Mouse (Mus musculus) T-helper 1 cell (primary cell): ENCODE results near the gene Tnf.

Experiments
- in situ Hi-C: fragments of 300-600 bp; cut with MboI, MseI; formaldehyde crosslinking; loops from one replicate; pipeline ENCODE4 v1.15.1; 2025; ENCODE audit warnings: high pct_unique_total_duplicates

The Tnf gene

DNA sequence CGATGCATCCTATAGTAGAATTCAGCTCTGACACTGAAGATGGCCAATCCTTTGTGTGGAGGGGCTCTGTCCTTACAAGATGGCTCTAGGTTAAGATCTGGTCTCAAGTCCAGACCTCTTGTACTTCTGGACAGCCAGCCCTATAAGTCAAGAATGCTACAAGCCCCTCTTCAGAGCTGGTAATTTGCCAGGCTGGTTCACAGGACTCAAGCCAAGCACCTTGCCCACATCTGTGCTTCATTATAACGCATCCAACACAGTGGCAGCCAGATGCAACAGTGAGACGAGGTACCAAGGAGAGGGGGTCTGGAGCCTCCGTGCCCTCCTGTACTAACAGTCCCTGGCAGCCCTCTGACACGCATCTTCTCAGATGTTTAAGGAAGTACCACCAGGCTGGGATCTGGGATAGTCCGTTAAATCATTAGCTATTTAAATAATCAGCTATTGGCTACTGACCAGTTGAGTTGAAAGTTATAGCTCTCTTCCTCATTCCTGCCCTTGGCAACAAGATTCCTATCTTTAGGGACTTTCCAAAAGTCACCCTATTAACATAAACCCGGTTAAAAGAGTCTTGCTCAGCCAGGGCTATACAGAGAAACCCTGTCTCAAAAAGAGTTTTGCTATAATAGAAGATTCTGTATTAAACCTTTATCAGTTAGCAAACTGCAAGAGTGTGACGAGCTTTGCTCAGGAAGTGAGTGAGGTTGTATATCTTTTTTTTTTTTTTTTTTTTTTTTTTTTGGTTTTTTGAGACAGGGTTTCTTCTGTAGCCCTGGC lies 27.4 kb downstream of the Tnf start:
- in situ Hi-C loops, result loop anchor here (5.0 kb wide), 1 partner anchor 58 kb away; the partner anchor contains the start of gene Atp6v1g2

DNA sequence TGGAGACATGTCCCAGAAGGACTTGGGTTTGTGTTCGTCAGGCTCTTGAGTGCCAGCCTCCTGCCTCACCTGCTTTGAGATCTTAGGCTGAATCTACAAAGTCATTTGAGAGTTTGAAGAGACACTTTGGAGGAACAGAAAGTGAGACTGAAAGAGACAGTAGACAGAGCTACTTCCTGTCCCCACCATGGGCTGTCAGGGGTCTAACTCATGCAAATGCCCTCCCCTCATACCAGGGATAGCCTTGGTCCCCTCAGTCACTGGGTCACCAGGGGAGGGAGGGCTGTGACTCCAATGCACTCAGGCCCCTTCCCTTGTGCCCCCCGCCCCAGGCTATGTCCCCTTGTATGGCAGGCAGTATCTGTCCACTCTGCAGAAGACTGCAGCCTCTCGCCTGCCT lies 28.5 kb downstream of the Tnf start:
- in situ Hi-C loops, result loop anchor here (5.0 kb wide), 1 partner anchor 59 kb away; the partner anchor contains the start of gene Atp6v1g2

DNA sequence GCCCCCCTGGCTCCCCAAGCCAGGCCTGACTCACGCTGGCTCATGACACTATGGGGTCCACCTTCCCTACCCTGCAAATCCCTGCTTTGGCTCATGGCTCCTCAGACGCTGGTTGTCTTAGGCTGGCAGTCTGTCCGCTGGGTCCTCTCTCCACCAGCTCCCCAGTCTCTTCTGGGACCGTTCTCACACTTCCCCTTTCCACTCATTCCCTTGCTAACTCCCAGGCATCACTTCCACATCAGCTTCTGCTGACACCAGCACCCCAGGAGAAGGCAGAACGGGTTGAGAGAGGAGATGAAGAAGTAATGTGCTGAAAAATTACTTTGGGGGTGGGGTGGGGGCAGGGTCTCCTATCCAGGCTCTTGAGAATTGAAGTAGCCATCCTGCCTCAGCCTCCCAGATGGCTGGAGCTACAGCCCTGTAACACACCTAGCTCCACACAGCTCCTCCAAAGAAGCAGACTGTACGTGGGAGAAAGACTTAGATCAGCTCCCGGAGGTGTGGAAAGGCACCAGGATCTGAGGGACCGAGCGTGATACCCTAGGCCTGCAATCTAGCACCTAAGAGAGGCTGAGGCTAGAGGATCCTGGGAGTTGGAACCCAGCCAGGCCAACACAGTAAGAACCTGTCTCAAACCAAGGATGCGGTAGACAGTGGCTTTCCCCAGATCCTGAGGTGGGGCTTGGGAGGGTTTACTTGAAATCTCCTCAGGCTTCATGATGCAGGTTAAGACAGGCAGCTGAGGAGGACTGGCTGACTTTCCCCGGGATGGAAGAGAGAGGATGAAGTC lies 29.2 kb downstream of the Tnf start:
- in situ Hi-C loops, result loop anchor here (5.0 kb wide), 1 partner anchor 60 kb away; the partner anchor contains the start of gene Atp6v1g2

DNA sequence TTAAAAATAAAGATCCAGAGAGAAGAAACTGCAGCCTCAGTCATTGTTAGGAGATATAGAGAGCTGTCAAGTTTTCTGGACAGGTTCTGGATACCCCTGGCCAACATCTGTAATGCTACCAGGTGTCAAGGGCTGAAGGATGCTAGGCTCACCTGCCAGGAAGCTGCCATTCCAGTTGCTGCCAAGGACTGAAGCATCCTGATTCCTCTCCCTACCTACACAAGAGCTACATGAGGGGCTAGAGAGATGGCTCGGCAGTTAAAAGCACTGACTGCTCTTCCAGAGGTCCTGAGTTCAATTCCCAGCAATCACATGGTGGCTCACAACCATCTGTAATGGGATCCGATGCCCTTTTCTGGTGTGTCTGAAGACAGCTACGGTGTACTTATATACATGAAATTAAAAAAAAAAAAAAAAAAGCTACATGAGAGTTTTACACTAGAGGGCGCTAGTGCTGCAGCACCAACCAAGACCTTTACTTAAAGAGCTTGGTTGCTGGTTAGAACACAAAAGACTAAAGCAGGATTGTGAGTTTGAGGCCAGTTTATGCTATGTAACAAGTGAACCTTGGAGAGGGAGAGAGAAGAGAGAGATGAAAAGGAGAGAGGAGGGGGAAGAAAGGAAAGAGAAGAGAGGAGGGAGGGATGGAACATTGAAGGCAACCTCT lies 33.1 kb downstream of the Tnf start:
- in situ Hi-C loops, result no loop called here

DNA sequence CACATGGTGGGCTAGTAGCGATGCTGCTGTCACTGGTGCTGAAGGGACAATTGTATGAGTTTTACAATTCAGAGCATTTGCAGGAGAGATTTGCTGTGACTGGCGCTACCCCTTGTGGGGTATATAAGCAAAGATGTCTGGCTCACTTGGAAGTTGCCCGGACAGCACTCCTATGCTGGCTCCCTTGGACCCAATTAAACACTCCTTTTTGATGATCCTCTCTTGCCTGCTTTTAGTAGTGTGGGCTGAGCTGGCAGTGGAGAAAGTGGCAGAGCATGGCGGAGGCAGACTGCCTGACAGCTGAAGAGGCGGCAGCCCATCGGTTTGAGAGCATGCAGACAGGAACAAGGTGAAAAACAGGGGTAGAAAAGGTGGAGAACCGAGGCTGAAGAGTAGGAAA lies 34.0 kb downstream of the Tnf start:
- in situ Hi-C loops, result no loop called here

DNA sequence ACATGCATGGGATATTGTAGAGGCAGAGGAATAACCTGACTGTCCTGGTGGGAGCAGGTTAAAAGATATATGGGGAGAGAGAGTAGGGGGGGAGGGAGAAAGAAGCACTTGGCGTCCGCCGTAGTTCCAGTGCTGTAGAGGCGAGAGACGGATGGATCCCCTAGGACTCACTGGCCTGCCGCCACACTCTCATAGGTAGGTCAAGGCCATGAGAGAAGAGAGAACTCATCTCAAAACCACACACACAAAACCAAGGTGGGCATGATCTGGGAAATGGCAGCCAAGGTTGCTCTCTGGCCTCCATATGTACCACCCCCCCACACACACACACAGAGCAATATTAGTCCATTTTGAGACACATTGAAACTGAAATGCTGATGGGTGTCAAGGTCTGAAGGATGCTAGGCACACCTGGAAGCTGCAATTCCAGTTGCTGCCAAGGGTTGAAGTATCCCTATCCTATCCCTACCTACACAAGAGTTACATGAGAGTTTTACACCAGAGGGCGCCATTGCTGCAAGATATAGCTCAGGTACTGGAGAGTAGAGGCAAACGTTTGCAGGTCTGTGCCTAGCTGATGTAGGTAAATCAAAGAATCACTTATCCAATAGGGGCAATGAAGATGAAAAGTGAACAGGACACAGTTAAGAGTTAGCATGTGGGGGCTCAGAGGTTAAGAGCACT lies 35.3 kb downstream of the Tnf start:
- in situ Hi-C loops, result no loop called here

DNA sequence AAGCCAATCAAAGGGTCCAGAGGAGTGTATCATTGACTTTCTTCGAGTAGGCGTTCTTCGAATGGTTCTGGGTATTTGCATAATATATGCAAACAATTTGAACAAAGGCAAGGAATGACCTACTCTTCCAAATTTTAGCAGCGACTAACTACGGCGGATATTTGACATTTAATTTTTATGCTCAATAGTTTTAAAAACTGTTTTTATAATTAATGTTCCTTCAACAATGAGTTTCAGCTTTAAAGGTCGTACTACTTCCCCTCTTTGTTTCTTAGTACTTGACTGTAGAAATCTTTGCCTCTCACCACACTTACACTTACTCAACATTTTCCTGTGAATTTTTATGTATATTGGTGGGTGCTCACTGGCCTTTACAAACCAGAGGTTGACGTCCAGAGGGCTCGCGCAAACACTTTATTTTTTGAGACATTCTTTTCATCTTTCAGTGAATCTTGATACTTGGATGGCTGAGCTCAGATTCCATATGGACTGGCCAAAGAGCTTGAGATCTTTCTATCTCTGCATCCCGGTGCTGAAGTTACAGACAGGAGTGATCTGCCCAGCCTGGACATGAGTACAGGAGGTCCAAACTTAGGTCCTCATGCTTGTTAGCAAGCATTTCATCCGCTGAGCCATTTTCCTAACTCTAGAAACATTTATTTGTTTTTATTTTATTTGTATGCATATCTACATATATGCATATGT lies 36.2 kb downstream of the Tnf start:
- in situ Hi-C loops, result no loop called here

DNA sequence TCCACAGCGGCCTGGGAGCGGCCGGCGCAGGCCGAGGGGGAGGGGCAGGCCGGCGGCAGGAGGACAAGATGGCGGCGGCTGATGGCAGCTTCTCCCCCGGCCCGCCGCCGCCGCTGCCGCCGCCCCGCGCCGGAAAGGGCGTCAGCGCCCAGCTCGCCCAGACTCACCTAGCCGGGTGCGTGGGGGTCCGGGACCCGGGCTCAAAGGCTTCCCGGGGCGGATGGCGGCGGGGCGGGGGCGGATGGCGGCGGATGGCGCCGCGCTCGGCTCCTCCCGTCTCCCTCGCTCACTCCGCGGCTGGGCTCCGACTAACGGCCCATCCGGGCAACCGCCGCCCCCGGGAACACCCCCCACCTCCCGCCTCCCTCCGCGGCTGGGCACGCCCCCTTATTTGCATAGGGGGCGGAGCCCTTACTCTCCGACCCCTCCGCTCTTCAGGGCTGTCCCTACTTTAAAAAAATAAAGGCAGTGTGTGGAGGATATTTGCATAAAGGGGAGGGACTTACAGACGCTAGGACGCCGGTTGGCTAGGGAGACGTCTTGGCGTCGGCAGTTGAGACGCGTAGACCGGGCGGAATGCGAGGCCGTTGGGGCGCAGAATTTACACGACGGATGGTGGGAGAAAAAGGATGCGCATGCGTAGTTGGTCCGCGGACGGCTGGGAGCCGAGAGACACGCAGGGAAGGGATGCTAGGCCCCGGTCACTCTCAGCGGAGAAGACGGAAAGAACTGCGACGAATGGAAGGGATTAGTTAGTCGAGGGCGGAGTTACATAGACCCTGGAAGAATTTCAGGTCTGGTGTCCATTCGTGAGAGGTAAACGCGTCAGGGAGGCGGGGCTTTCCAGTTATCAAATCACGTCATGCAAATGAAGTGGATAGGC lies 37.0 kb downstream of the Tnf start, which contains the start of gene Prrc2a:
Gene Prrc2a (minus strand): TSS at position 330 of the 883 bp plus-strand sequence.
- in situ Hi-C loops, result no loop called here

DNA sequence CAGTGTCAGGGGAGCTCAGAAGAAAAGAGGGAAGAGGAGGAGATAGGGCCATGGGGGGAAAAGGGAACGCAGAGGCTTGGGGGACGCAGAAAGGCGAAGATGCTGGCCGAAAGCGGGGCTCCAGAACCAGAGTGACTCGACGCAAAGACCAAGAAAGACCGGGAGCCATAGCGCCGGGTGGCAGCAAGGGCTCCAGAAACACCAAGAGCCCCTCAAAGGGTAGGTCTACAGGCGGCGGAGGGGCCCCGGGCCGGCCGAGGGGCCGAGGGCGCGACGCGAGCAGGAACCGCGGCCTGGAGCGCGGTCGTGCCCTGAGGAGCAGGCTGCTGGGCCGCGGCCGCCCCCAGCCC lies 37.6 kb downstream of the Tnf start:
- in situ Hi-C loops, result no loop called here

DNA sequence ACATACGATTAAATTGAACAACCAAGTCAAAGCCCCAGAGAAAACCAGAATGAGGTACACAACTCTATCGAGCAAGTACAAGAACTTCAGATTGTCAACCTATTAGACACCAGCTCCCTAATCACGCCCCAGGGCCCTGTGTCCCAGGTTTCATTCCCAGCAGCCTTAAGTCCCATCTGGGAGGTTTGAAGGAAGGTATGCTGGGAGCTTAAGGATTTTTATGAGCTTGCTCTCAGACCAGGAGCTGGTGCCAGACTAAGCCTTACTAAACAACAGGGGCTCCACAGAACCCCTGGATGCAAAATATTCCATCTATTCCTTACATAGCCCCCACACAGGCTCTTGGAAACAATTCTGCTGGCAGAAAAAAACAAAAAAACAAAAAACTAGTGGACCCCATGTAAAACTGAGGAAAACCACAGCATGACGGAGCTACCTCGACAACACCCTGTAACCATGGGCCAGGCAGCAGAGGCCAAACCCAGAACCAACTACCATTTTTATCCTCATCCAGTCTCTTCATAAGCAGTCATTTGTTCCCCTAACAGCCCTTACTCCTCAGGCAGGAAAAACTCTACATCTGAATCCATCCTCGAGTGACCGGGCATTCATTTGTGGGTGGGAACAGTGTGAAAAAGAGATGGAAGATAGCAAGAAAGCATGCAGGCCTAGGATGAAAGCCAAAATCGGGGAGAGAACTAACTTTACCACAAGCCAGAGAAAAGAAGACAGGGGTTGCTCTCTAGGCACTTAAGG lies 38.3 kb downstream of the Tnf start:
- in situ Hi-C loops, result no loop called here

DNA sequence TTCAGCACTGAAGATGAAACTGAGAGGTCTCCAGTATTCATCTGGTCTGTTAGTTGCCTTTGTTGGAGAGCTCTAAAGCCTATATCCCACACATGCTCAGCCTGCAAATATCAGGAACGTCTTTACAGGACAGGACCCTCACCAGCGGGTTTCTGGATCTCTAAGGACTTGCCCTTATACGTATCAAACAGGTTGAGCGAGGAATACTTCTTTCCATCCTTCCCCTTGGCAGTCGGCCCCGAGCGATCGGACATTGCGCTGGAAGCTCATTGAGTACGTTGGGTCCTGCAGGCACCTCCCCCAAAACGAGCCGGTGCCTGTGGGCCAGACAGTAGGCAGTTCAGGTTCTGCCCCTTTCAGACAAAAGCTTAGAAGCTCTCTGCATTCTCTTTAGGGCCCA lies 39.1 kb downstream of the Tnf start:
- in situ Hi-C loops, result no loop called here

DNA sequence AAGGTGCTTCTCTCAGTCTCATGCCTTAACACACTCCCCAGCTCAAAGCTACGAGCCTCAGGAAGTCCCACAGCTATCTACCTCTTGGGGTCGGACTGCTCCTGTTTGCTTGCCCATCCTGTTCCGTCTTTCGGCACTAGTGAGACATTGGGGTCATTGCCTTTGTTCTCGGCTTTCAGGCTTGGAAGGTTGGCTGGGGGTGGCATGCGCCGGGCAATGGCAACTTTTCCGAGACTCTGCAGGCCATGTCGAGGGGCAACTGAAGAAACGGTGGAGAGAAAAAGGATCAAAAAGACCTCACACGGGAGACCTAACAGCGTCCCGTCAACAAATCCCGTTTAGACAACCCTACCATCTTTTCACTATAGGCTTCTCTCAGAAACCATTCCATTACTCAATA lies 39.7 kb downstream of the Tnf start:
- in situ Hi-C loops, result no loop called here

DNA sequence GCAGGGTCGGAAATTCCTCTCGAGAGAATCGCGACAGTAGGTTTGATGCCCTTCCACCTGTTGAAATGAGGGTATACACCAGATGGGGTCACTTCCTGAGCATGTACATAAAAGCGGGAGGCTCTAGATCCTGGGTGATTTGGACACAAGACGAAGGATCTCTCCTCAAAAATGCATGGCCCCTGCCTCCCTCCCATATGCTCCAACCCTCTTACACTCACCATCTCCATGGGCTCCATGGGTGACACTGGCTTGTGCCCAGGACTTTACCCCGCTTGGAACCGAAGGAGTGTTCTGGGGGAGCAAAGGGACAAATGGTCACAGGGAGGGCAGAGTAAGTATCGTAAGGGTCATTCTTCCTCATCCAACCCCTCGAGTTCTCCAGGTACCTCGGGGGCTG lies 40.4 kb downstream of the Tnf start:
- in situ Hi-C loops, result no loop called here

DNA sequence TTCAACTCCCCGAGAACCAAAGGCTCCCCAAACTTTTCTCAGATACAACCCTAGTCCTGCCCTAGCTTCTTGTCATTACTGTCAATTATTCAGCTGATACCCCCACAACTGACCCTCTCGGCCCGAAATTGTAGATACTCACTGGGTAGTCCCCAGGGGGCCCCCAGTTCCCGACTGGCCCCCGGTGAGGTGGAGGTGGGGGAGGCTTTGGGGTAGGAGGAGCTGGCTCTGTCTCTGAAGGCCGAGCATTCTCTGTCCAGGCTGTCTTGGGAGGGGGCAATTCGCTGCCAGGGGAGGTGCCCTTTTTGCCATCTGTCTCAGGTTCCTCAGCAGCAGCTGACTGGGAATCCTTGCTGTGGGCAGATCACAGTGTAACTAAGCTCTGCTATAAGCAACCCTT lies 42.2 kb downstream of the Tnf start:
- in situ Hi-C loops, result no loop called here

DNA sequence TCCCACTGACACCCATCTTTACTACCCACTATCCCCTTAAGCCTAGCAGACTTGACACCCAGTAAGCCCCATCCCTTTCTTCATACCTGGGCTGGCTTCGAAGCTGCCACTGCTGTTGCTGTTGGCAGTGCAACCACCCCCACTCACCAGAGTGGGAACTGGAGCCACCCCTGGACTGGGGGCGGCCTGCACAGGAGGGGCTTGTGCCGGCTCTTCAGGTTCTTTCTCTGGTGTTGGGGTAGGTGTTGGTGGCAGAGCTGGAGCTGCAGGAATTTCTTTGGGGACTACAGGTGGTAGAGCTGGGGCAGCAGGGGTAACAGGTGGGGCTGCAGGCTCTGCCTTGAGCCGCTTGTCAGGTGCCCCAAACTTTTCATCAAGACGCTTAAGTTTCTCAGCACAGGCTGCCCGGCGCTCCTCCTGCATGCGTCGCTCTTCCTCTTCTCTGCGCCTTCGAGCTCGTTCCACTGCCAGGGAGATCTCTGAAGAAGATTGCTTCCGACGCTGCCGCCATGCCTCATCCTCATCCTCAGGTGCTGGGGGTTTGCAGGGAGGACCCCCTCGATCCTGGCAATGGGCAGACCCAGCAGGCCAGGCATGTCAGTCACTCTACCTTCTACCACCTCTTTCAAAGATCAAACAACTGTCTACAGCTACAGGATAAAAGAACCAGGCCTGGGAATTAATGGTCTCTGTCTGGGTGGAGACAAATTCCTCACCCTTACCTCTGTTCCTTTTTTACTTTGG lies 42.8 kb downstream of the Tnf start:
- in situ Hi-C loops, result no loop called here

DNA sequence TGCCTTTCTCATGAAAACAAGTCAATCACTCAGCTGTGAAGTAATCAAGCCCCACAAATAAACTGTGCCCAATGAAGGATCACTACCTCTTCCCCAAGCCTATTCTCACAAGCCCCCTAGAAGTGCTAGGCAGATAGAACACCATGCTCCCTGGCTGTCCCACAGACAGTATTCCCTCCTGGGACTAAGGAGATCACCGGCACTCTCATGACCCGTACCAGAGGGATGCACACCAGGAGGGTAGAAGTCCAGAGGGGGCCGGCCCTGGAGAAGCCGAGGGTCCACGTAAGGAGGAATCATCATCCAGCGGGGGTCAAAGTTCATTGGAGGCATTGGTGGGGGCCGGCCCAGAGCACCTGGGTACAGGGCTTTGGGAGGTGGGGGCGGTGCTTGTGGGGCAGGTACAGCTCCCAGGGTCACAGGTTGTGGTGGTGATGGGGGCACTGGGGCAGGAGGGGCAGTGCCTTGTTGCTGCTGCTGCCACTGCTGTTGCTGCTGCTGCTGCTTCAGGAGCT lies 44.1 kb downstream of the Tnf start:
- in situ Hi-C loops, result no loop called here

DNA sequence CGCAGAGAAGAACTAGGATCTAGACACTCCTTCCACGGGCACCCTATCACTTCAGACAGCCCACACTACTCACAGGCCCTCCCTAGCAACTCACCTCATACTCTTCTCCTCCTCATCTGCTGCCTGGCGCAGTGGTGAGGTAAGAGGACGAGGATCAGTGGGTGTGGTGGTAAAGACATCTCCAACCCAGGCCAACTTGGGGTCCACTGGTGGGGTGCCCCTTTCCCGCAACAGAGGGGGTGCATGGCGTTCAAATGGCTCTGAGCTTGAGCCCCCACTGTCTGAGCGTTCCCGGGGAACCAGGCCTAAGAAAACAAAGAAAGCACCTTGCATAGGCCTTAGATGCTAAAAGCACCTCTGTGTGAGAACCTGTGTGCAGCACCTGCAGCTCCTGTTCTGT lies 44.6 kb downstream of the Tnf start:
- in situ Hi-C loops, result no loop called here

DNA sequence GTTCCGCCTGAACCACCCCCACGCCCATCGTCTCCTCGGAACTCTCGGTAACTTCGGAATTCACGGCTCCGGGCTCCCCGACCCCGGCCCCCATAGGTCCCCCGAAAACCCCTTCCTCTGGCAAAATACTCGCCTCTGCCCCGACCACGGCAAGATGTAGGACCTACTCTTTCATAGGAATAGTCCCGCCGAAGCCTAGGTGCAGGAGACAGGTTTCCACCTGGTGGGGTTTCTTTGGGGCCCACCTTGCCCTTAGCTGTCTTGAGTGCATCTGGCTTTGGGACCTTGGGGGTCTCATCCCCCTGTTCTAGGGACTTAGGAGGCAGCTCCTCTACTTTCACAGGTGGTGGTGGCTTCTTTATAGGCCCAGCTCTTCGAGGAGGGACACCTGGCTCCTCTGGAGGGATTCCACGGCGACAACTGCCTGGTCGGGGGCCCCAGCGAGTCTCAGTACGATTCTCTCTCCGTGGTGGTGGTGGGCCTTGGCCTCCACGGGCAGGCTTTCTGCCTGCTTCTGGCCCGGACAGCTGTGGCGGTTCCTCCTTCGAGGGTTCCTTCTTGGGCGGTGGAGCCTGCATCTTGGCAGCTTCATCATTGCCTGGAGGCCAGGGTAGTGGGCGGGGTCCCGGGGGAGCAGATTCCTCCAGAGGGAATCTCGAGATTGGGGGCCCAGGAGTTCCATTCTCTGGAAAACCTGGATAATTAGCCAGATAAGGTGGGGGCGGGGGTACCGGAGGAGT lies 45.2 kb downstream of the Tnf start:
- in situ Hi-C loops, result no loop called here
